Mouse (Mus musculus): ENCODE data around the gene Rnaseh2a.

GRCm38 (mm10) chr8:84913502-84913900 lies 56.1 kb downstream of the Rnaseh2a start:
- TF ChIP-seq CTCF (IDR thresholded peaks at IDR 0.05; ENCODE audit: insufficient read depth, low read length) (no peak), POLR2A (IDR thresholded peaks at IDR 0.05; ENCODE audit: borderline replicate concordance, extremely low read depth, low read depth, low read length) (no peak)

Data from lung, adult 2 months (tissue).